Mouse (Mus musculus): Measurements from ENCODE around the gene Ston2. TPM values are rescaled to one million over a fixed set of nuclear protein-coding genes. Genes with fewer than 3 reads are reported as not detected.
"Not testable (repeated sequence)": the region's sequence is repeated elsewhere in the genome, so short reads cannot be mapped to it uniquely, and the experiment has no call there.

Ston2 gene
- polyA plus RNA-seq, 1 experiment from 2014 or later: 5.6 TPM

DNA sequence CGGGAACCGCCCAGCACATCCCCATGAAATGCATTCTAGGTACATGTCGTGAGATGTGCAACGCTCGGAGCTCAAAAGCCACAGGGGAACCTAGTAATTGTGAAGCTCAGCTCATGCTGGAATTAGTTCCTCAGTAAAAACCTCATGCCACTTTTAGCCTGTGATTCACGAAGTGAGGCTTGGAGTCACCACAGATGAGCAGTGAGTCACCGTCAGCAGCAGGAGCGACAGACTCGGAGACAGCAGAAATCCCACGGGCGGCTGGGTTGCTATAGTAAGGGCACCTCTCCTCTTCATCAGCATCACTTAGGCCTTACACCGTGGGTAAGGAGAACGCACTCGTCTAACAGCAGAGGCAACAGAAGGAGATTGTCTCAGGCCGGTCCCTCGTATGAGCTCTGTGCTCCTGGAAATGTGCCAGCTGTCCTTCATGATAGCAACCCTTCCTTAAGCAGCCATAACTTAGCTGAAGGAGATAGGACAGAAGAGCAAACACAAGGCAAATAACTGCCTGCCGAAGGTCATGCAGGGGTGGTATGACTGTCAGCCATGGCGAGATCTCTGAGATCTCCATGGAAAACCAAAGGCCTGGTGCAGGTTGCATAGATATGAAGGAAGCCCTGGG, 39.8 kb downstream of the Ston2 start:
- DNase-seq (no peak), ATAC-seq (peak; percentile 12; the same call in 1 of the 2 replicates)
- WGBS (ENCODE audit: insufficient replicate concordance): 47% methylated on average over 18 of the region's 18 CpGs
- H3K9ac ChIP-seq (replicated peaks): no peak overlapping the region
- no peaks in the 10 kb centered on the region for H3K36me3 ChIP-seq (replicated peaks; ENCODE audit: insufficient read depth, low read length)
- H3K9me3 ChIP-seq (ENCODE audit: low read length): no peaks in the 10 kb centered on the region
- H3K27me3 ChIP-seq (ENCODE audit: insufficient read depth, low read length): no peaks in the 10 kb centered on the region
- no peak overlapping the region for H3K27ac ChIP-seq (ENCODE audit: low read depth)
- TF ChIP-seq CTCF (IDR thresholded peaks at IDR 0.05; ENCODE audit: low read depth) (no peak), EP300 (IDR thresholded peaks at IDR 0.05; ENCODE audit: low read depth) (no peak)
- no peak overlapping the region for H3K4me3 ChIP-seq (ENCODE audit: low read depth, low read length)
- H3K4me2 ChIP-seq (ENCODE audit: low read depth, low read length): no peak overlapping the region
- peaks cover 35% of the 10 kb centered on the region for H3K4me1 ChIP-seq (ENCODE audit: insufficient read depth)

DNA sequence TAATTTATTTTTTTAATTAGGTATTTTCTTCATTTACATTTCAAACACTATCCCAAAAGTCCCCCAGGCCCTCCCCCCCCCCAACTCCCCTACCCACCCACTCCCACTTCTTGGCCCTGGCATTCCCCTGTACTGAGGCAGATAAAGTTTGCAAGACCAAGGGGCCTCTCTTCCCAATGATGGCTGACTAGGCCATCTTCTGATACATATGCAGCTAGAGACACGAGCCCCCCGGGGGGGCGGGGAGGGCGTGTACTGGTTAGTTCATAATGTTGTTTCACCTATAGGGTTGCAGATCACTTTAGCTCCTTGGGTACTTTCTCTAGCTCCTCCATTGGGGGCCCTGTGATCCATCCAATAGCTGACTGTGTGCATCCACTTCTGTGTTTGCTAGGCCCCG, 41.3 kb downstream of the Ston2 start:
- not testable (repeated sequence) for H3K27ac ChIP-seq (ENCODE audit: low read depth); H3K9me3 ChIP-seq (ENCODE audit: low read length); H3K27me3 ChIP-seq (ENCODE audit: insufficient read depth, low read length); H3K9ac ChIP-seq (replicated peaks); H3K4me2 ChIP-seq (ENCODE audit: low read depth, low read length); DNase-seq; H3K4me3 ChIP-seq (ENCODE audit: low read depth, low read length); H3K36me3 ChIP-seq (replicated peaks; ENCODE audit: insufficient read depth, low read length); ATAC-seq
- H3K4me1 ChIP-seq (ENCODE audit: insufficient read depth): peaks cover 29% of the 10 kb centered on the region
- WGBS (ENCODE audit: insufficient replicate concordance): 74% methylated on average over 5 of the region's 5 CpGs

- no peak for TF ChIP-seq CTCF (IDR thresholded peaks at IDR 0.05; ENCODE audit: low read depth)
- peak; percentile 58 for TF ChIP-seq EP300 (IDR thresholded peaks at IDR 0.05; ENCODE audit: low read depth)
- Histone ChIP-seq H3K27me3 (ENCODE audit: insufficient read depth, low read length) (no peaks in the 10 kb centered on the region), H3K27ac (ENCODE audit: low read depth) (0 out of 2 replicates have a peak overlapping the region, but pooled peaks have one; percentile 29), H3K4me1 (ENCODE audit: insufficient read depth) (peaks cover 29% of the 10 kb centered on the region), H3K9ac (replicated peaks) (no peak overlapping the region), H3K4me2 (ENCODE audit: low read depth, low read length) (0 out of 2 replicates have a peak overlapping the region, but pooled peaks have one; percentile 5), H3K4me3 (ENCODE audit: low read depth, low read length) (no peak overlapping the region), H3K36me3 (replicated peaks; ENCODE audit: insufficient read depth, low read length) (no peaks in the 10 kb centered on the region), H3K9me3 (ENCODE audit: low read length) (no peaks in the 10 kb centered on the region)
- ATAC-seq (peak; percentile 84), DNase-seq (peak; percentile 58)
- 32% methylated on average over 11 of the region's 11 CpGs for WGBS (ENCODE audit: insufficient replicate concordance)
Observed at GRCm38 (mm10) chr12:91745758-91746290, 42.4 kb downstream of the Ston2 start.

DNA sequence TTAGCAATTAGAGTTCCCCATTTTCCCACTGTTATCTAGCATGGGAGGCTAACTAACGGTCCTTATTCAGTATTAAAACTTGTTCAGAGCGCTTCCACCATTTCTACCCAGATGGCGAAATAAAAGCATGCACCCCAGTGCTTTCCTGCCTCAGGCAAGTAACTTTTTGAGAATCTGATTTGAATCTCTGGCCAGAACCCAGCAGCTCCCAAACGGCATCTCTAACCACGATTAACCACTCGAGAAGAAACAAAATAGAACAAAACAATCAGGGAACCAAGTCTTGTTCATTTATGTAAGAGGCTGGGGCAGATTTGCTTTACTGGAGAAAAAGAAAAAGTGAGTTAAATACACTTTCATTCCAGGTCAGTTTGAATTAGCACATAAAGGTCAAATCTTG, 44.1 kb downstream of the Ston2 start:
- ATAC-seq (no peak), DNase-seq (no peak)
- H3K4me2 ChIP-seq (ENCODE audit: low read depth, low read length): no peak overlapping the region
- WGBS (ENCODE audit: insufficient replicate concordance): 50% methylated on average over 6 of the region's 6 CpGs
- H3K27ac ChIP-seq (ENCODE audit: low read depth): no peak overlapping the region
- H3K9ac ChIP-seq (replicated peaks): no peak overlapping the region
- TF ChIP-seq CTCF (IDR thresholded peaks at IDR 0.05; ENCODE audit: low read depth) (no peak), EP300 (IDR thresholded peaks at IDR 0.05; ENCODE audit: low read depth) (no peak)
- no peaks in the 10 kb centered on the region for H3K27me3 ChIP-seq (ENCODE audit: insufficient read depth, low read length)
- H3K36me3 ChIP-seq (replicated peaks; ENCODE audit: insufficient read depth, low read length): no peaks in the 10 kb centered on the region
- no peaks in the 10 kb centered on the region for H3K9me3 ChIP-seq (ENCODE audit: low read length)
- H3K4me1 ChIP-seq (ENCODE audit: insufficient read depth): peaks cover 29% of the 10 kb centered on the region
- H3K4me3 ChIP-seq (ENCODE audit: low read depth, low read length): no peak overlapping the region

- H3K4me3 ChIP-seq (ENCODE audit: low read depth, low read length): no peak overlapping the region
- H3K36me3 ChIP-seq (replicated peaks; ENCODE audit: insufficient read depth, low read length): no peaks in the 10 kb centered on the region
- ATAC-seq (no peak), DNase-seq (no peak)
- no peaks in the 10 kb centered on the region for H3K9me3 ChIP-seq (ENCODE audit: low read length)
- no peak overlapping the region for H3K9ac ChIP-seq (replicated peaks)
- no peak overlapping the region for H3K27ac ChIP-seq (ENCODE audit: low read depth)
- H3K27me3 ChIP-seq (ENCODE audit: insufficient read depth, low read length): no peaks in the 10 kb centered on the region
- H3K4me2 ChIP-seq (ENCODE audit: low read depth, low read length): no peak overlapping the region
- no peak for TF ChIP-seq CTCF (IDR thresholded peaks at IDR 0.05; ENCODE audit: low read depth)
- TF ChIP-seq EP300 (IDR thresholded peaks at IDR 0.05; ENCODE audit: low read depth): no peak
- peaks cover 19% of the 10 kb centered on the region for H3K4me1 ChIP-seq (ENCODE audit: insufficient read depth)
- WGBS (ENCODE audit: insufficient replicate concordance): 70% methylated on average over 7 of the region's 7 CpGs
Observed at GRCm38 (mm10) chr12:91742916-91743315, 45.3 kb downstream of the Ston2 start.

DNA sequence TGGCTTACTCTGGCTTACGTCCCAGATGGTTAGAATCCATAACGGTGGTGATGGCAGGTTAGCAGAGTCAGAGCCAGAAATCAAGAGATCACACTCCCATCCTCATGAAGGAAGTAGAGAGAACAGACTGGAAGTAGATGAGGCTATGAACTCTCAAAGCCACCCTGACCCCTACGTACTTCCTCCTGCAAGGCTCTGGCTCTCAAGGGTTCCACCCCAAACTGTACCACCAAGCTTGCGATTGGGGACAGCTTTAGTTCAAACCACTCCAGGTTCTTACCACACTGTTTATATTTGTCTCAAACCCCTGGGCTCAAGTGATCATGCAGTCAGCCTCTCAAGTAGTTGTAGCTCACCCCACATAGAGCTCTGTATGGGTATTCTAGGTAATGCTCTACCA, 49.8 kb downstream of the Ston2 start:
- no peak overlapping the region for H3K27ac ChIP-seq (ENCODE audit: low read depth)
- no peaks in the 10 kb centered on the region for H3K36me3 ChIP-seq (replicated peaks; ENCODE audit: insufficient read depth, low read length)
- peaks cover 18% of the 10 kb centered on the region for H3K4me1 ChIP-seq (ENCODE audit: insufficient read depth)
- DNase-seq (no peak), ATAC-seq (no peak)
- TF ChIP-seq EP300 (IDR thresholded peaks at IDR 0.05; ENCODE audit: low read depth): no peak
- no peak overlapping the region for H3K4me2 ChIP-seq (ENCODE audit: low read depth, low read length)
- WGBS (ENCODE audit: insufficient replicate concordance): 80% methylated on average over 4 of the region's 4 CpGs
- no peak overlapping the region for H3K9ac ChIP-seq (replicated peaks)
- H3K27me3 ChIP-seq (ENCODE audit: insufficient read depth, low read length): no peaks in the 10 kb centered on the region
- no peaks in the 10 kb centered on the region for H3K9me3 ChIP-seq (ENCODE audit: low read length)
- no peak overlapping the region for H3K4me3 ChIP-seq (ENCODE audit: low read depth, low read length)
